Mouse (Mus musculus): ENCODE data around the gene P4hb.

- no peak for TF ChIP-seq CTCF (IDR thresholded peaks at IDR 0.05; ENCODE audit: low read depth, low read length)
- no peak for TF ChIP-seq EP300 (IDR thresholded peaks at IDR 0.05; ENCODE audit: insufficient read depth, low read depth, low read length)
Measured at GRCm38 (mm10) chr11:120550810-120551440, 22.1 kb downstream of the P4hb start, which contains the start of gene Ppp1r27.
